Comparison of ENCODE assay signal across 25 mouse cellular contexts in the genomic region with DNA sequence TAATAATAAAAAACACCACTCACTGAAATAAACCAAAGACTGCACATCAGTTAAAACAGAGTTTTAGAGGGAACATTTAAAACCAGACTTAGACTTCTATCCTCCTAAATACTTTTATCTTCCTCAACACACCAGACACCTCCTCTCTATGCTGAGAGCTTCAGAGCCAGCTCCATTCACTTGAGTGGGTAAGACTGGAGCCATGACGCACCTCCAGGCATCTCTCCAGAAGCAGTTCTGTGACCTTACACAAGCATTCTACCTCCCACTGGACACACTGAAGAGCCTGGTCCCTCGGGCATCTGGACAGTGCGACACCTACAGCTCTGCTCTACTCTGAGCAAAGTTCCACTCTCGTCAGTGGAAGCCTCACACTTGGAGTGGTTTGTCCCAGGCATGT. TPM values are rescaled to one million over a fixed set of nuclear protein-coding genes. Genes with fewer than 3 reads are reported as not detected.
"Had no signal": no experiment of that assay in that cellular context is flagged by ENCODE, and none has a peak within 500 bp of the region (broad histone marks: within the 10 kb centered on the region; RNA-seq: fewer than 3 reads in every experiment).

No protein-coding gene starts in this region.

- H3K9me3 ChIP-seq: kidney, embryonic 15.5 days; limb, embryonic 13.5 days; midbrain, embryonic 10.5 days; neural tube, embryonic 15.5 days had no signal

- H3K27me3 ChIP-seq: kidney, embryonic 15.5 days; limb, embryonic 13.5 days; neural tube, embryonic 15.5 days had no signal

- H3K4me1 ChIP-seq: limb, embryonic 13.5 days had no signal

- H3K4me2 ChIP-seq: kidney, embryonic 15.5 days; limb, embryonic 13.5 days; neural tube, embryonic 15.5 days had no signal

- H3K4me3 ChIP-seq: kidney, embryonic 15.5 days; left cerebral cortex, adult 2 months; limb, embryonic 13.5 days; midbrain, embryonic 10.5 days; myocyte; neural tube, embryonic 15.5 days had no signal

- DNase-seq: kidney, postnatal 14 days; lung, adult 18-20 months; lung, postnatal 4 days; midbrain, embryonic 14.5 days; right cerebral cortex, adult 18-20 months; right cerebral cortex, postnatal 25 days; thymus, postnatal 36 days had no signal

- H3K27ac ChIP-seq: kidney, embryonic 15.5 days; left cerebral cortex, adult 2 months; limb, embryonic 13.5 days; liver, embryonic 14.5 days; midbrain, embryonic 10.5 days; neural tube, embryonic 15.5 days; stomach, postnatal 0 days had no signal

- H3K9ac ChIP-seq: kidney, embryonic 15.5 days; limb, embryonic 13.5 days; liver, embryonic 14.5 days; neural tube, embryonic 15.5 days had no signal

RNA-seq across cellular contexts. Expression of a gene that starts 14.4 kb away (rescaled TPM):
- total RNA-seq: layer of hippocampus, adult 8-10 months; layer of hippocampus, postnatal 14 days; left cerebral cortex, adult 2 months; left cerebral cortex, postnatal 25 days; liver, adult 2 months; megakaryocyte, adult 5-6 weeks had no signal
- polyA plus RNA-seq: kidney, embryonic 15.5 days; large intestine, adult 2 months; limb, embryonic 13.5 days; liver, adult 2 months; liver, embryonic 14.5 days; lung, embryonic 16.5 days; midbrain, embryonic 10.5 days; midbrain, embryonic 14.5 days; myocyte; neural tube, embryonic 11.5 days; neural tube, embryonic 15.5 days; small intestine, adult 2 months; stomach, postnatal 0 days; thymus, postnatal 0 days had no signal
